Mouse (Mus musculus) CD4-positive, CD25-positive, alpha-beta regulatory T cell, adult 2 months (primary cell): ENCODE results near the gene Gpx1.
A peak's percentile ranks its signal among the peaks of the same experiment; 100 is the strongest.

Experiments
- DNase-seq: peaks from one replicate; pipeline ENCODE4 v3.0.0-alpha.2; 2012; ENCODE audit warnings: low read depth, low spot score

Gene Gpx1

GRCm38 (mm10) chr9:108339886-108340257 lies 1.2 kb downstream of the Gpx1 start:
- peak; percentile 33 for DNase-seq

GRCm38 (mm10) chr9:108340258-108341138 lies 1.8 kb downstream of the Gpx1 start:
- peak; percentile 22 for DNase-seq

- DNase-seq, result no peak
Measured at GRCm38 (mm10) chr9:108341139-108341475, 2.4 kb downstream of the Gpx1 start.

- no peak for DNase-seq
Measured at GRCm38 (mm10) chr9:108341801-108342200, 3.1 kb downstream of the Gpx1 start.

GRCm38 (mm10) chr9:108342301-108342831 lies 3.7 kb downstream of the Gpx1 start:
- DNase-seq, result peak; percentile 38

- no peak for DNase-seq
Measured at GRCm38 (mm10) chr9:108343331-108343730, 4.6 kb downstream of the Gpx1 start.

- no peak for DNase-seq
Measured at GRCm38 (mm10) chr9:108343835-108344234, 5.1 kb downstream of the Gpx1 start.

- DNase-seq, result no peak
Measured at GRCm38 (mm10) chr9:108344471-108344870, 5.8 kb downstream of the Gpx1 start.

GRCm38 (mm10) chr9:108347024-108347423 lies 8.3 kb downstream of the Gpx1 start:
- DNase-seq, result no peak

- DNase-seq, result peak; percentile 92
Measured at GRCm38 (mm10) chr9:108347540-108348289, 9.0 kb downstream of the Gpx1 start, which contains the start of gene Usp4. TSS of gene Usp4 (plus strand) at chr9:108347853.

- DNase-seq, result peak; percentile 36
Measured at GRCm38 (mm10) chr9:108348290-108348680, 9.6 kb downstream of the Gpx1 start.

- DNase-seq, result no peak
Measured at GRCm38 (mm10) chr9:108349727-108350126, 11.0 kb downstream of the Gpx1 start.

- no peak for DNase-seq
Measured at GRCm38 (mm10) chr9:108378234-108378633, 39.5 kb downstream of the Gpx1 start.

- no peak for DNase-seq
Measured at GRCm38 (mm10) chr9:108378736-108379135, 40.0 kb downstream of the Gpx1 start.

- DNase-seq, result no peak
Measured at GRCm38 (mm10) chr9:108379294-108379693, 40.6 kb downstream of the Gpx1 start.

GRCm38 (mm10) chr9:108381382-108381781 lies 42.7 kb downstream of the Gpx1 start:
- DNase-seq, result no peak

GRCm38 (mm10) chr9:108385006-108385405 lies 46.3 kb downstream of the Gpx1 start:
- no peak for DNase-seq

- DNase-seq, result no peak
Measured at GRCm38 (mm10) chr9:108386816-108387215, 48.1 kb downstream of the Gpx1 start.

GRCm38 (mm10) chr9:108388601-108389000 lies 49.9 kb downstream of the Gpx1 start:
- DNase-seq, result no peak

GRCm38 (mm10) chr9:108389220-108389619 lies 50.5 kb downstream of the Gpx1 start:
- DNase-seq, result no peak
